Mouse (Mus musculus) lung, postnatal 14 days (tissue): ENCODE data around the gene Chek2.
A peak's percentile ranks its signal among the peaks of the same experiment; 100 is the strongest.
"Not testable (repeated sequence)": the region's sequence is repeated elsewhere in the genome, so short reads cannot be mapped to it uniquely, and the experiment has no call there.

Experiments
- DNase-seq: peaks from one replicate; pipeline ENCODE4 v3.0.0; 2021

The Chek2 gene

DNA sequence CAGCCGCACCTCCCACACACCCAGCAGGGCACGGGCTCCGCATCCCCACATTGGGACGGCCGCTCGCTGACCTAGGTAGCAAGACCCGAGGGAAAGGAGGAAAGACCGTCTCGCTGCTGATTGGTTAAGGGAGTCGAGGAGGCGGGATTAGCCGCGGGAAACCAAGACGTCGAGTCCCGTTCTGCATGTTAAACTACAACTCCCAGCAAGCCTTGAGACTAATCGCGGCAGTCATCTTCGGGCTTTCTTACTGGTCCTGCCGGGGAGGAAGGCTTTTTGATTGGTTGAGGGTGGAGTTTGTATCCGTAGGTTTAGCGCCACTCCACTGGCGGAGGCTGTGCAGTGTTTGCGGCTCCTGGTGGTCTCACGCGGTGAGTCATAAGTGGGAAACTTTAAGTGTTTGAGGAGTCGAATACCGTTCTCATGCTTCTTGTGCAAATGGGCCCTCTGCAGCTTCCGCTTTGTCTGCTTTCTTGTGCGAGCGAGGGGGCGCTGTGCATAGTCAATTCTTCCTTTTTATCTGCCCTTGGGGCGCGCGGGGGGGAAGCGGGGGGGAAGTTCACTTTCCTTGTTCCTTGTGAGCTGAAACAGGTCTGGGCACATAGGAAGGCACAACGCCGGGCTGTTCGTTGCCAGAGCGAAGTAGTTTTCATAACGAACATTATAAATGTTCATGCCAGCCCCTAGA lies at the start of gene Chek2, which contains the start of gene Hscb:
TSS of gene Chek2 (plus strand) at position 302 of the 688 bp plus-strand sequence.
TSS of gene Hscb (minus strand) at position 100 of the 688 bp plus-strand sequence.
- peak; percentile 98 for DNase-seq

DNA sequence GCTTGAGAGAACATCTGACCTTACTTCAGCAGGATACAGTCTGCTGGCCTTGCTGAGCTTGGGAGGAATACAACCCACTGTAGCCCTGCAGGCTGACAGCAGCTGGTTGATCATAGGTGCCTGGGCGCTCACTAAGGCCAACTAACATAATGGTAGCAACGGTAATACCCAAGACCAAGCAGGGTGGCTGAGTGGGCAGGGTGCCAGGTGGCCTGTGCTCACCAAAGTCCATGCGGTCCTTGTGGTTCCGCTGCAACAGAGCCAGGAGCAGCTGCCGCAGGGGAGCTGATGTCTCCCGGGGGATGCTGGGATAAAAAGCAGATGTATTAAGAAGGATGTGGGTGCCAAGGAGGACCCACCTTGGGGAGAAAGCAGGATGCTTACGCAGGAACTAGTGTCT lies 45.4 kb upstream of the Chek2 start:
- no peak for DNase-seq

DNA sequence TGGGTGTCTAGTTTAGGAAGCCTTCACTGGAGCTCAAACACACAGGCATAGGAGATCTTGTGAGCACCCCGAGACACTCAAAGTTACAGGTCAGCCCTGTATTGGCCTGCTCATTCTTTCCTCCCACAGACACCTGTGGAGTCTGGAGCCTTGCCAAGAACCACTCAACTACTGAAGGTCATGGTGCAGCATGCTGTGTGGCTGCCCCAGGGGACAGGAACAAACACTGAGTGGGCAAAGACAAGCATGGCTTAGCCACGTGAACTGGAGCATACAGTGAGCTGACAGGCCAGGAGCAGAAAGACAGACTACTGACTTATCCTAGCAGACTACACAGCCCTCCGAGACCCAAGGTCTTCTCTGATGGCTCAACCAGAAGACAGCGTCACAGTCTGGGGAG lies 42.1 kb upstream of the Chek2 start:
- DNase-seq: peak; percentile 55

DNA sequence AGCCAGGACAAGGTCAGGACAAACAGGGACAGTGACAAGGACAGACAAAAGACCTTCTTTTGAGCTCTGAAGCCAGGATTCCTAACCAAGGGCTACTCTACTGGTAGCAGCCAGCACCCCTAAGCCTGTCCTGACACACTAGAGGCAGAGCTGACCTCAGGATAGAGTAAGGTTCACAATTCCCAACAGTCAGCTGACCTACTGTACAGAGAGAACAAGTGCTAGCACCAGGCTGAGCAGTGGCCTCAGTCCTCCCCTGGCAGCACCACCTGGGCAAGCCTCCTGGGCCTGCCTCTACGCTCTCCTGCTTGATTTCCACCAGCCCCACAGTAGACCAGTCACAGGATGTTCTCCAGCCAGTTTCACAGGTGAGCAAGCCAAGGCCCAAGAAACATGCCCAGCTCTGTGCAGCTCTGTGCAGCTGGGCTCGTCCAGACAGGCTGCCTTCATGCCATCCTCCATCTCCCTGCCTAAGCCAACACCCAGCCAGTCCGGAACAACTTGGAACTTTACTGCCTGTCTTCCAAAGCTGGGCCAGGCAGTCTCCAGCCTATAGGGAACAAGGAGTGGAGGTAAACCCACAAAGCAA lies 38.6 kb upstream of the Chek2 start:
- no peak for DNase-seq

DNA sequence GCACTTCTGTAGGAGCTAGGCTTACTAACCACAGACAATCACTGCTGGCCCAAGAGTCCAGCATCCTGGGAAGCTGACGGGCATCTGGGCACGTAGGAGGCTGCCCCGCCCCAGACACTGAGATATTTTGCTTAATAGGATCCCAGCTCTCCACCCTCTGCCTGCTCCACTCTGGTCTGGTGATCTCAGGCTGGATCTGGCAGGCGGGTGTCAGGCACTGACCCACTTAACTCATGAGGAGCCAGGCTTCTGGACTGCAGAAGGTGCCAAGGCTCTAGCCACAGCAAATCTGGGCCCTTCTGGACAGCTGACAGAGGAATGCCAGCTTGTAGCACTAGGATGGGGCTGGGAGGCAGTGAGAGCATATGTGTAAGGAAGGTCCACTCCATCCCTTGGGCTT lies 37.6 kb upstream of the Chek2 start:
- no peak for DNase-seq

DNA sequence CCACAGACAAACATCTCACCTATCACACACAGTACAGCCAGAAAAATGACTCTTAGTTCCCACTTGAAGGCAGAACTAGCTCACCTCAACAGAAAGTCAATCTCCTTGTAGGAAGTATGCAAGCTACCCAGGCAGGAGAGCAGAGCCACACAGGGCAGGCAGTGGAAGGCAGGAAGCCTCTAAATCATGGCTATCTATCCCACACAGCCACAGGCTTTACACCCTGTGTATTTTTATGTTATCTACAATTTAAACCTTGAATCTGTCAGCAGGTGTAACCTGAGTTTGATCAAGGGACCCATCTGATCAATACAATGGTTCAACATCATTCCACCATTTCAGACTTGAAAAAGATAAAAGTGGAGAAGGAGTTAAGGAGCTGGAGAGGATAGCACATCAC lies 37.0 kb upstream of the Chek2 start:
- DNase-seq: no peak

DNA sequence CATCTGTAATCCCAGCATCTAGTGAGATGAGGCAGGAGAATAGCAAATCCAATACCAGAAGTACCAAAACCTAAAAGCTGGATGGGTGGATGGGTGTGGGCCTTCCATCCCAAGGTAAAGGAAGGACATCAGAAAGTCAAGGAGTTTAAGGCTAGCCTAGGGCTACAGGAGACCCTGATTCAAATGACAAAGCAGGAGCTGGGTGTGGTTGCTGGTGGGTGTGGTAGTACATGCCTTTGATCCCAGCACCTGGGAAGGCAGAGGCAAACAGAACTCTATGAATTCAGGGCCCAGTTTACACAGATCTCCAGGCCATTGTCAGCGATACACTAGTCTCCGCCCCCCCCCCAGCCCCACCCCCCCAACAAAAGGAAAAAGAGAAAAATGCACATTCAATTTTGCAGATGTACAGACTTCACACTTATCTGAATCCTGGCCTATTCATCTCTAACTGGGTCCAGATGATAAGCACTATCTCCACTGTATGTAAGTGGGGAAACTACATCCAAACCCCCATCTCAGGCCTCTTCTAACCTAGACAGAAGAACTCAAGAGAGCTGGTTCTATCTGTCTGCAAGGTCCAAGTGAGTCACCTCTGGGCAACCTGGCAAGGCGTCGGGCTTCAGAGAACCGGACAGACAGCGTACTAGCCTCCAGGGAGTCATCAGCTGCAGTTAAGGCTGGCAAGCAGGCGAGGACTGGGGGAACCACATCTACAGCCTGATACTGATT lies 35.6 kb upstream of the Chek2 start:
- DNase-seq: no peak

DNA sequence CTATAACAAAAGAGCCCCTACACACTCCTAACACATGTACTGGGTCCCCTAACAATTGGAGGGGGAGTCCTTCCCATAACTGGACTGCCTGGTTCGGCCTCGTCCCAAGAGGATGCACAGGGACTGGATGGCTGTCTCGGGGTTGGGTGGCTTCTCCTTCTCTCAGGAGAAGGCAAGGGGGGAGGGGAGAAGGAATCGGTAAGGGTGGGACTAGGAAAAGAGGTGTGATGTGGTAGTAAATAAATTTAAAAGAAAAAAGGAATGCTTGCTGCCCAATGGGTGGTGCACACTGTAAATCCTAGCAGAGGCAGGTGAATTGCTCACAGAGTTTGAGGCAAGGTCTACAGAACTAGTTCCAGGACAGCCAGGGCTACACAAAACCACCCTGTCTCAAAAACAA lies 33.6 kb upstream of the Chek2 start:
- DNase-seq: no peak

DNA sequence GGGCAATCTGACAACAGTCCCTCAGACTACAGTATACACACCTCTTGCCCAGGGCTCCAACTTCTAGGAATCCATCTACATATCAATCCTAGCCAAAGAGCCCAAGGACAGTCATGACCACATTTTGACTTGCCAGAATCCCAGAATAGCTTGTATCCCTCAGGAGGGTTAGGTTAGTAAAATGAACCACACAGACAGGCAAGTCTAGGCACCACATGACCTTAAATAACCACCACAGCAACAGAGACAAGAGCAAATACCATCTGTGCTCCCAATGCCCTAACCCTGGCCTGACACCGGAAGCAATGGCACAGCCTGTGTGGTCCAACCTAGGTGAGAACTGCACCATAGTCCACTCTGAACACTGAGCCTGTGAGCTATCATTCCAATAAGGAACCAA lies 33.1 kb upstream of the Chek2 start:
- DNase-seq: no peak

DNA sequence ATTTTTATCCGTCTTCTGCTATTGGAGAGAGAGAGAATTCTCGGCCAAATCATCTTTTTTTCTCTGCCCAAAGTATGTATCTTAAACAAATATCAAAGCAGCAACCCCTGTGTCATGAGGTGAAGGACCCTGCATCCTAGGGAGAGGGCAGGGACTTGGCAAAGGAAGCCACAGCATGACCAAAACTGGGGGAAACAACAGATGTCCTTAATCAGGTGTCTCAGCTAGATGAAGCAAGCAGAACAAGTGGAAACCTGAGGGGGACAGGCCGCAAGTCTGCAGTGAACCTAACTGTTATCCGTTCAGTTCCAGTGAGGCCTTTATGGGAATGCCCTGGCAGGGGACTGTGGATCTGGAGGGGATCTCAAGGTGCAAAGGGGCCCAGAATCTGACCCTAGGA lies 32.3 kb upstream of the Chek2 start:
- DNase-seq: no peak

DNA sequence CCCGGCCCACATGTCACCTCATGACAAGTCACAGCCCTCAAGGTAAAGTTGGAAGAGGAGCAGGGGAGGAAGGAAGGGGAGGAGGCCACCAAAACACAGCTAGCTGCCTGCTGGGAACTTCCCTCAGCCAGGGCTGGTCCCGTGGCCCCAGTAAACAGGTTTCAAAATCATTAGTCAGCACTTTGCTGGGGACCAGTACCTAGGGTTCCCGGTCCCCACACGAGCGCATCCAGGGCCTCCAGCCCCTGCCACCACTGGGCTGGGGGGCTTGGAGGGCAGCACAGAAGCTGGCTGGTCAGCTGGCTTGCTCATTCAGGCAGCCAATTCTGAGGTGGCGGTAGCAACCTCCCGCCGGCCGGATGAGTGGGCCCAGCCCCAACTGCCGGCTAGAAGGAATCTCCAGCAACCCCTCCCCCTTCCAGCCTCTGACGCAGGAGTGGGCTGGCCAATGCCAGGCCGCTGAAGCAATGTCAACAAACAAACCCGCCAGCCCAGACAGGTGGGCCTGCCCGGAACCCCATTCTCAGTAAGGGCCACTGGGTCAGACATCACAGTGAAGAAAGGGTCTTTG lies 31.6 kb upstream of the Chek2 start:
- DNase-seq: peak; percentile 92

DNA sequence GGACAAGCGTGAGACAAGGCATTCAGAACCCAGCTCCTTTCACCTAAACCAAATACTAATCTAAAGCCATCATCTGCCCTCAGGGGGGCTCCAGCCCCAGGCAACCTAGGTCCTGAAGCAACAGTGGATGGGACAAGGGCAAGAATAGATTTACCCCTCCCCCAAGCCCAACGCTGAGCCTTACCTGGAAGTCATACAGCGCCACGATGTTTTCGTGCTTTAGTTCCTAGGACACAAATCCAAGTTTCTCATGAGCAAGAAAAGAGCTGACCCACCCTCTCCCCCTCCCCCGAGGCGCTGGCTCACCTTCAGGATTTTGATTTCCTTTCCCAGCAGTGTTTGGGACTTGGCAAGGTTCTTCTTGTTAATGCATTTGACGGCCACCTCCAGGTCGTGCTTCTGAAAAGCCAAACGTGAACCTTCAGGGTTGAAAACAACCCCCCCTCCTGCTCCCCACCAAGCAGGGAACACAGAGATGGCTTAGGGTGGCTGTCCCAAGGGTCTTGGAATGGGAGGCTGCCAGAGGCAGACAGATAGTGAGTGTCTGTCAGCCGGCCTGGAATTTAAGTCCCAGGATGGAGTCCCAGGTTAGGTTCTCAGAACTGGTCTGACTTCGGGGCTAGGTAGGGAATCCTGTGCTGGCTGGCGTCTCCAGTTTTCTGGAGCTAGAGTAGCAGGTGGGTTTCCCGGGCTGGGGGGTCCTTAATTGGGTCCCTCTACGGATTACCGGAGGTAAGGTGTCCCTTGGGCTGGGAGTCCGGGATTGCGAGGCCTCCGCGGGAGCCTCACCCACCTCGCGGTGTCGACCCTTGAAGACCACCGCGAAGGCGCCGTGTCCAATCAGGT lies 30.7 kb upstream of the Chek2 start:
- DNase-seq: peak; percentile 22

DNA sequence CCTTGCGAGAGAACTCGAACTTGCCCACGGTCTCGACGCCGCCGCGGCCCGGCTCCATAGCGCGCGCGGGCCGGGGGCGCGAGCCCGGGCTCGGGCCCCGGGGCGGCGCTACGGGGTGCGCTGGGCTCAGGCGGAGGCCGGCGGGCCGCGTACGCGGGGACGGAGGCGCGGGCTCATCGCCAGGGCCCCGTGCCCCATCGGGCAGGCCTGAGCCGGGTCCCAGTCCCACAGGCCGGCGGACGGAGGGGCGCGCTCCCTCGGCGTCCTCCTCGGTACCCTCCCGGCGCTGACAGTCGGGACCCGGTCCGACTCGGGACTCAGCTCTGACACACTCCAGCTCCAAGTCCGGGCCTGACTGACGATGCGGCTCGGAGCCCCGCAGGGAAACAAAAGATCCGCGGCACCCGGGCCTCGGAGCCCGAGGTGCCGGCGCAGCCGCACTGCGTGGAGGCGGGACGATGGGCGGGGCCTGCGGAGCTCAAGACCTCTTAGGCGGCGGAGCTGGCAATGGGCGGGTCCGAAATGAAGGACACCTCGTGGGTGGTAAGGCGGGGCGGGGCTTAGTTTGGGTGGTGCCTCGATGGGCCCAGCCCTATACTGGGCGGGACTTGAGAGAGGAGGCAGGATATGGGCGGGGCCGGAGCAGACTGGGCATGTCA lies 30.0 kb upstream of the Chek2 start, which contains the start of gene Ulk1:
TSS of gene Ulk1 (minus strand) at position 431 of the 659 bp plus-strand sequence.
- DNase-seq: peak; percentile 100

DNA sequence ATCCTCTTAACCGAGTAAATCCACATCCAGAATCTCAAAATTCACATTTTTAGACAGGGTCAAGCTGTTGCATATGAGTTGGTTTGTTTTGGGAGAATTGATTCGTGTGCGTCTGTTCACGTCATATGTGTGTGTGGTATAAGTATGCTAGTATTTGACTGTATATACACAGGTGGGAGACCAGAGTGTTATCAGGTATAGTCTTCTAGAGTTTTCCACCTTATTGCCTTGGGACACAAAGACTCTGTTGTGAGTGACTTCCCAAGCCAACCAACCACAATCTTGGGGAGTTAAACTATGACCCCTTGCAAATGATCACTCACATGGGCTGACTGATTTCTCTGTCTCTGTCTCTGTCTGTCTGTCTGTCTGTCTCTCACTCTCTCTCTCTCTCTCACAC lies 15.4 kb upstream of the Chek2 start:
- no peak for DNase-seq

DNA sequence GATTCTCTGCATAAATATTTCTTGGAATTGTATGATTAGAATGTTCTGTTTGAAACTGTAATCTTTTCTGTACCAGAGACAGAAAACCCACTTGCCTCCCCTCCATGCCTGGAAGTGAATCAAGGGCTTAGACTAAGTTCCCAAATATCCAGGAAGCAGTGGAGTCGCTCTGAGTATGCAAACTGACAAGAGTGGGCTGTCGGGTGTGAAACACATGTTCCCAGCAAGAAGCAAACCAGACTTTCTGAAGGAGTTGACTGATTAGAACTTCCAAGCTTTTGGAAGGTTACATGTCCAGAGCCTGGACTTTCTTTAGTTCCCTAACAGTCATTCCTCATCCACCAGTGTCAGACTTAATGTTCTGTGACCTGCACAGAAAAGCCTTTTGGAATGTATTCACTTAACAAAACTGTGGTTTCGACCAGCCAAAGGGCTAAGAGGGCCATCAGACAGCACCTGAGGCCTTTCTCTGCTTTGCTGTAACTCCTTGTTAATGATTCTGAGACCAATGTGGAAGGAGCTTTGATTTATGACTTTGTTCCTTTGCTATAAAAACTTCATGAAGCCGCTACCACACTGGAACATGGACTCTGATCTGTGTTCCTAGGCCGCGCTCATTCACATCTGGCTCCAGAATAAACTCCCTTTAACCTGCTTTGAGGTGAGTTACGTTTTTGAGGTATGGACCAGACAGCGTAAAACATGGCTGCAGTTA lies 12.8 kb upstream of the Chek2 start:
- DNase-seq: no peak

DNA sequence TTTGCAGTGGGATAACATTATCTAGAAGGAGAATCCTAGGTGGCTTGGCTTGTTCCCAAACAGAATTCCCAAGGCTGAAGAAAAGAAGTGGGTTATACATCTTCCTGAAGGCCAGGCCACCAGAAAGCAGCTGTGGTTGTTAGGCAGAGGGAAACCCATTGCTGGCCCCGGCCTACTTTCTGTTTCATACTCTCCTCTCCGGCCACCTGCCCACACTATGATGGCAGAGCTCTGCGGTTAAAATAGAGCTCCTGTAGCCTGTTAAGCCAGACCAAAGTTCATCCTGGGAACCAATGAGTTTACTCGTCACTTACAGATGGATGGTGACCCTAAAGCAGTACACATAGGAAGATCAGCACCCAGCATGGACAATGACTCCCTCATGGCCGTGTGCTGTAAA lies 12.2 kb upstream of the Chek2 start:
- no peak for DNase-seq

DNA sequence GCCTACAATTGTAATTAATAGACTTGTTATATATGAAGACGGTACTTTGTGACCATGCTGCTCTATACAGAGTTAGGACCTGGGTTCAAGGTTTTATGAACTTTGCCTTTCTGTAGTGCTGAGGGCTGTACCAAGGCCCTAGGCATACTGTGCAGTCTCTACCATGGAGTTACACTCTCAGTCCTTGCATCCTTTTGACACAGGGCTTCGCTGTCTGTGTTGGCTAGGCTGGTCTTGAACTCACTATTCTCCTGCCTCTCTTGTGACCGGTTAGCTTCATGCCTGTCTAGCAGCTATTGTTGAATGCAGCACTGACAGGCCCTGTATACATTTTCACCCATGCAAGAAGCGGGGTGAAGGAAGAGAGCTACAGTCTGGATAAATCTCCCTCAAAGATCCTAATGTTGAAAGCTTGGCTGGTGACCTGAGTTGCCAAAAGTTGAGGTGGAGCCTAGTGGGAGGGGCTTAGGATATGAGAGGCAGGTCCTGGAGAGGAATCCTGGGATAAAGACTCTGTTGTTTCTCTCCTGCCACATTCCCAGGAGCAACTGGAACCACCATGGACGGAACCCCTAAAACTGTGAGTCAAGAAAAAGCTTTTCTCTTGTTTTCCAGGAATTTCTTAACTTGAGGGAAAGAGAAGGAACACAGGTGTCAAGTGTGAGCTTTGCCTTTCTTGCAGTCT lies 8.6 kb upstream of the Chek2 start:
- DNase-seq: no peak

DNA sequence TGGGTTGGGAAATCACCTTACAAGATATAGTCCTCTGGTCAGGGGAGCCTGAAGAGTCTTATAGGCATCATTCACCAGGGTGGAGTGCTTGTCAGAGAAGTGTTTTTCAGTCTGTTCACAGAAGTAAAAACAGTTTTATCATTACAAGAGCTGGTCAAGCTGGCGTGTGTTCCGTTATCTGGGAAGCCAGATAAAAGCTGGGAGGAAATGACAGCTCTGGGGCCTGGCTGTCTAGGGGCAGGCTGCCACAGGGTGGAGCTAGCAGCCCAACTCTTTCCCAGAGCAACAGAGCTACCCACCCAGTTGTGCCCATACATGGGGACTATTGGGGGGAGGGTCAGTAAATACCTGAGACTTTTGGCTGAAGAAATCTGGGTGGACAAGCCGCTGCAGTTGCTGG lies 3.8 kb upstream of the Chek2 start:
- DNase-seq: peak; percentile 72

DNA sequence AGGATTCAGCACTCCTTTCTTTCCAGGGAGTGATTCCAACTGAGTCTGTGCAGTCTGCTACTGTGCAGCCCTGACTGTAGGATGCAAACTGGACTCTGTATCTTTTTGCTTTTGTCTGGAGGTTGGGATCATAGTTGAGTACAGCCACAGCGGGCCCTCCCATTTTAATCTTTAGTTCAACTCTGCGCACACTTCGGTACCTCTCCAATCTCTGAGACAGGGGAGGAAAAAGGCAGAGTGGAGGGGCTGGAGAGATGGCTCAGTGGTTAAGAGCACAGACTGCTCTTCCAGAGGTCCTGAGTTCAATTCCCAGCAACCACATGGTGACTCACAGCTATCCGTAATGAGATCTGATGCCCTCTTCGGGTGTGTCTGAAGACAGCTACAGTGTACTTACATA lies 1.8 kb upstream of the Chek2 start:
- not testable (repeated sequence) for DNase-seq

DNA sequence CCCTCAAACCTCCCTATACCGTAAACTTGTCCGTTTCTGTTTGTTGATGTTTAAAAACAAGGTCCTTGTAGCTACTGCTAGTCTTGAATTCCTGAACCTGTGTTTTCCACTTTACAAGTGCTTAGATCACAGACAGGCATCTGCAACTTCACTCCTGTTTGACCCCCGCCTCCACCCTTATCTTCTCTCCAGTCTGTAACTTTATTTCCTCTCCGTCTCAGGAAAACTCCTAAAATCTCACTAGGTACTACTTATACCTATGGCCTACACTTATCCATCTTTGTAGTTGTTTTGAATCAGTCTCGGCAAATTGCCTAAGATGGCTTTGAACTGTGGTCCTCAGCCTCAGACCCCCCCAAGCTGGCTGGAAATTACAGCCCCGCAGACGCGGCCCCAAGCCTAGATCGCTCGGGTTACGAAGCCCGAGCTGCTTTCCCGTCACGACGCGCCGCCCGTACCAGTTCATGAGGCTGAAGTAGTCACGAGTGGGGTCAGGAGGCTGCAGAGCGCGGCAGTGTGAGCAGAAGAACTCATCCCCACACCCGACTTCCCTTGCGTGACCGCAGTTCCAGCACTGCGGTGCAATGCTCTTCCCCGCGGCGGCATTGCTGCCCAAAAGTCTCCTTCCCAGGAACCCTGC lies 621 bp upstream of the Chek2 start:
- DNase-seq: no peak
